ENCODE assay signal across 26 mouse cellular contexts in the genomic region with DNA sequence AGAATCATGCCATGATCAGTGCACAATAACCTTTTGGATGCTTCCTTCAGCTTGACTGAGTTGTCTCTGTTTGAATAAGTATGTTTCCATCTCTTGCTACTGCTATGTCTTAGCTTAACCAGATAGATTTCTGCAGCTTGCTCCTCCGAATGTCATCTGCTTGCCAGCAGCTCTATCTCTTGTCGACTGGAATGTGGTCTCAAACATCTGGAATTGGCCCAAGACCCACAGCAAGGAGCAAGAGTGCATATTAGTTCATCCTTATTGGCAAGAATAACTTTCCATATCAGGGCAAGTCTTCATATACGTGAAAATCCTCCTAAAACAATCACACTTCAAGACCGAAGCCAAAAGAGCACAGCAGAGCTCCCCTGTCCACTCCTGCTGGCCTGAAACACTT. TPM values are rescaled to one million over a fixed set of nuclear protein-coding genes. Genes with fewer than 3 reads are reported as not detected.
DNase-seq lines count a peak whose midpoint lies in the region; ATAC-seq and TF ChIP-seq lines count a peak whose summit lies in the region.
"Had no signal": no experiment of that assay in that cellular context is flagged by ENCODE, and none has a peak within 500 bp of the region (broad histone marks: within the 10 kb centered on the region; RNA-seq: fewer than 3 reads in every experiment).

No protein-coding gene starts in this region.

- H3K4me2 ChIP-seq in heart, embryonic 15.5 days, result no peak overlapping the region
- no peak overlapping the region for H3K4me2 ChIP-seq in heart, embryonic 11.5 days
- H3K4me2 ChIP-seq in liver, embryonic 12.5 days, result no peak overlapping the region
- H3K4me2 ChIP-seq in stomach, embryonic 15.5 days, result no peak overlapping the region
- no peak overlapping the region for H3K4me2 ChIP-seq in stomach, postnatal 0 days (replicated peaks; ENCODE audit: low read depth)
- H3K4me2 ChIP-seq: embryonic facial prominence, embryonic 15.5 days; forebrain, embryonic 12.5 days; limb, embryonic 13.5 days; midbrain, embryonic 11.5 days had no signal

- TF ChIP-seq CTCF in liver, adult 2 months (IDR thresholded peaks at IDR 0.05; ENCODE audit: low read depth, low read length), result no peak
- no peak for TF ChIP-seq CTCF in stomach, postnatal 0 days (IDR thresholded peaks at IDR 0.05; ENCODE audit: low read depth)

- no peak overlapping the region for H3K4me3 ChIP-seq in heart, embryonic 15.5 days
- no peak overlapping the region for H3K4me3 ChIP-seq in heart, embryonic 11.5 days (ENCODE audit: low read depth, low read length)
- H3K4me3 ChIP-seq in liver, adult 2 months (ENCODE audit: insufficient read depth, low read depth, low read length), result no peak overlapping the region
- H3K4me3 ChIP-seq in liver, embryonic 12.5 days, result no peak overlapping the region
- no peak overlapping the region for H3K4me3 ChIP-seq in stomach, embryonic 15.5 days (replicated peaks)
- H3K4me3 ChIP-seq in stomach, postnatal 0 days (ENCODE audit: low read depth, low read length), result no peak overlapping the region
- H3K4me3 ChIP-seq: embryonic facial prominence, embryonic 15.5 days; forebrain, embryonic 12.5 days; left cerebral cortex, adult 2 months; limb, embryonic 13.5 days had no signal

- H3K79me2 ChIP-seq in liver, adult 2 months (ENCODE audit: control insufficient read depth, insufficient read depth, low read length), result no peaks in the 10 kb centered on the region

- H3K9ac ChIP-seq in heart, embryonic 15.5 days, result no peak overlapping the region
- no peak overlapping the region for H3K9ac ChIP-seq in heart, embryonic 11.5 days (ENCODE audit: low read depth, low read length)
- H3K9ac ChIP-seq in liver, adult 2 months (ENCODE audit: low read depth, low read length), result no peak overlapping the region
- H3K9ac ChIP-seq in liver, embryonic 12.5 days, result no peak overlapping the region
- H3K9ac ChIP-seq in stomach, embryonic 15.5 days, result no peak overlapping the region
- no peak overlapping the region for H3K9ac ChIP-seq in stomach, postnatal 0 days (ENCODE audit: low read length)
- H3K9ac ChIP-seq: embryonic facial prominence, embryonic 15.5 days; forebrain, embryonic 12.5 days; forebrain, postnatal 0 days; limb, embryonic 13.5 days; liver, embryonic 14.5 days had no signal

- no peaks in the 10 kb centered on the region for H3K9me3 ChIP-seq in heart, embryonic 15.5 days (replicated peaks)
- H3K9me3 ChIP-seq in heart, embryonic 11.5 days (replicated peaks; ENCODE audit: control insufficient read depth, low read length), result no peaks in the 10 kb centered on the region
- no peaks in the 10 kb centered on the region for H3K9me3 ChIP-seq in liver, embryonic 12.5 days (replicated peaks)
- no peaks in the 10 kb centered on the region for H3K9me3 ChIP-seq in stomach, embryonic 15.5 days
- no peaks in the 10 kb centered on the region for H3K9me3 ChIP-seq in stomach, postnatal 0 days (ENCODE audit: control insufficient read depth, low read length)
- H3K9me3 ChIP-seq: embryonic facial prominence, embryonic 15.5 days; forebrain, embryonic 12.5 days; limb, embryonic 13.5 days had no signal

- H3K36me3 ChIP-seq in heart, embryonic 15.5 days, result no peaks in the 10 kb centered on the region
- no peaks in the 10 kb centered on the region for H3K36me3 ChIP-seq in heart, embryonic 11.5 days (ENCODE audit: control insufficient read depth, insufficient read depth, low read length)
- no peaks in the 10 kb centered on the region for H3K36me3 ChIP-seq in liver, adult 2 months (ENCODE audit: control insufficient read depth, insufficient read depth, low read length)
- no peaks in the 10 kb centered on the region for H3K36me3 ChIP-seq in liver, embryonic 12.5 days
- no peaks in the 10 kb centered on the region for H3K36me3 ChIP-seq in stomach, embryonic 15.5 days
- no peaks in the 10 kb centered on the region for H3K36me3 ChIP-seq in stomach, postnatal 0 days (ENCODE audit: control insufficient read depth, insufficient read depth, low read length)
- H3K36me3 ChIP-seq: embryonic facial prominence, embryonic 15.5 days; forebrain, embryonic 12.5 days; limb, embryonic 13.5 days had no signal

- peak; percentile 39; the same call in 1 of the 2 replicates for ATAC-seq in heart, embryonic 15.5 days (replicated peaks; ENCODE audit: insufficient number of reproducible peaks, insufficient read depth, low FRiP score, low read depth)
- ATAC-seq in heart, embryonic 11.5 days (replicated peaks; ENCODE audit: insufficient number of reproducible peaks, low FRiP score, low TSS enrichment), result no peak
- ATAC-seq in liver, embryonic 12.5 days, result no peak
- ATAC-seq in stomach, embryonic 15.5 days (ENCODE audit: insufficient read depth, low FRiP score, low read depth), result no peak
- ATAC-seq in stomach, postnatal 0 days (ENCODE audit: low FRiP score, low TSS enrichment), result no peak
- ATAC-seq: CD4-positive, CD25-positive, alpha-beta regulatory T cell, adult 4 months; forebrain, postnatal 0 days; hindbrain, embryonic 16.5 days; midbrain, embryonic 16.5 days had no signal

- H3K27ac ChIP-seq in heart, embryonic 15.5 days, result peak overlapping the region; percentile 28; the same call in 1 of the 2 replicates
- H3K27ac ChIP-seq in heart, embryonic 11.5 days (ENCODE audit: low read depth, low read length), result no peak overlapping the region
- H3K27ac ChIP-seq in liver, adult 2 months (replicated peaks; ENCODE audit: insufficient read depth, low read depth, low read length), result no peak overlapping the region
- no peak overlapping the region for H3K27ac ChIP-seq in liver, embryonic 12.5 days
- 0 out of 2 replicates have a peak overlapping the region, but pooled peaks have one; percentile 31 for H3K27ac ChIP-seq in stomach, embryonic 15.5 days
- H3K27ac ChIP-seq in stomach, postnatal 0 days (replicated peaks), result no peak overlapping the region
- H3K27ac ChIP-seq: embryonic facial prominence, embryonic 15.5 days; forebrain, embryonic 12.5 days; left cerebral cortex, adult 2 months; limb, embryonic 13.5 days; liver, embryonic 14.5 days had no signal

- WGBS in heart, embryonic 15.5 days, result 43% methylated on average over 4 of the region's 4 CpGs
- 64% methylated on average over 4 of the region's 4 CpGs for WGBS in heart, embryonic 11.5 days (ENCODE audit: insufficient replicate concordance)
- 73% methylated on average over 4 of the region's 4 CpGs for WGBS in liver, adult 2 months
- WGBS in liver, embryonic 12.5 days (ENCODE audit: insufficient replicate concordance), result 64% methylated on average over 4 of the region's 4 CpGs
- 53% methylated on average over 4 of the region's 4 CpGs for WGBS in stomach, embryonic 15.5 days
- WGBS in stomach, postnatal 0 days, result 49% methylated on average over 4 of the region's 4 CpGs

- TF ChIP-seq POLR2A in liver, adult 2 months (IDR thresholded peaks at IDR 0.05; ENCODE audit: extremely low read depth, insufficient read depth, low read length), result no peak

- no peak for TF ChIP-seq EP300 in stomach, postnatal 0 days (optimal IDR thresholded peaks at IDR 0.05)

- DNase-seq in liver, adult 2 months (ENCODE audit: extremely low read depth, low read depth, low spot score), result peak; percentile 7
- DNase-seq in stomach, postnatal 0 days (ENCODE audit: low spot score), result no peak
- DNase-seq in embryo, embryonic 10 days (ENCODE audit: low spot score), result no peak
- DNase-seq: adrenal gland, postnatal 25 days; cerebellum, adult 11-12 months; cerebellum, adult 9-11 months; forebrain, postnatal 0 days; heart, postnatal 10 days; kidney, postnatal 25 days; lung, postnatal 10 days; right cerebral cortex, postnatal 25 days; thymus, adult 2 months; thymus, postnatal 4 days had no signal

- H3K27me3 ChIP-seq in heart, embryonic 15.5 days, result no peaks in the 10 kb centered on the region
- H3K27me3 ChIP-seq in heart, embryonic 11.5 days (ENCODE audit: control insufficient read depth, insufficient read depth, low read length), result no peaks in the 10 kb centered on the region
- H3K27me3 ChIP-seq in liver, adult 2 months (ENCODE audit: control insufficient read depth, insufficient read depth, low read length), result no peaks in the 10 kb centered on the region
- H3K27me3 ChIP-seq in liver, embryonic 12.5 days (replicated peaks), result peaks cover 18% of the 10 kb centered on the region
- no peaks in the 10 kb centered on the region for H3K27me3 ChIP-seq in stomach, embryonic 15.5 days (replicated peaks)
- H3K27me3 ChIP-seq in stomach, postnatal 0 days (ENCODE audit: control insufficient read depth, insufficient read depth, low read length), result no peaks in the 10 kb centered on the region
- H3K27me3 ChIP-seq: embryonic facial prominence, embryonic 15.5 days; forebrain, embryonic 12.5 days had no signal

- H3K4me1 ChIP-seq in heart, embryonic 15.5 days (replicated peaks), result peaks cover 3% of the 10 kb centered on the region; the same call in 1 of the 2 replicates
- no peaks in the 10 kb centered on the region for H3K4me1 ChIP-seq in heart, embryonic 11.5 days (ENCODE audit: control insufficient read depth, insufficient read depth, low read length)
- H3K4me1 ChIP-seq in liver, adult 2 months (ENCODE audit: control insufficient read depth, insufficient read depth, low read length), result no peaks in the 10 kb centered on the region
- H3K4me1 ChIP-seq in liver, embryonic 12.5 days, result 0 out of 2 replicates have a peak, but pooled peaks cover 5% of the 10 kb centered on the region
- peaks cover 6% of the 10 kb centered on the region; the same call in 1 of the 2 replicates for H3K4me1 ChIP-seq in stomach, embryonic 15.5 days
- H3K4me1 ChIP-seq in stomach, postnatal 0 days (replicated peaks; ENCODE audit: control insufficient read depth, insufficient read depth), result no peaks in the 10 kb centered on the region

RNA-seq across cellular contexts. Expression of gene Dync1i2, which starts 14.6 kb away (rescaled TPM):
- polyA plus RNA-seq in heart, embryonic 15.5 days (2015; fragmentation: Nextera tagmentation; extraction: Ambion mirVana), result 56.7 and 64.0 TPM in 2 replicates
- polyA plus RNA-seq in heart, embryonic 11.5 days (2014; fragmentation: Nextera tagmentation; extraction: Ambion mirVana), result 78.5 and 105 TPM in 2 replicates
- 23.0 TPM in 2 replicates for total RNA-seq in liver, adult 2 months (2014; rRNA removed)
- polyA plus RNA-seq in liver, adult 2 months (2012; rRNA removed), result 9.1 and 10.5 TPM in 2 replicates
- 42.0 and 43.0 TPM in 2 replicates for polyA plus RNA-seq in liver, embryonic 12.5 days (2016; fragmentation: Nextera tagmentation; extraction: Ambion mirVana)
- polyA plus RNA-seq in stomach, embryonic 15.5 days (2015; fragmentation: Nextera tagmentation; extraction: Ambion mirVana), result 78.1 and 80.5 TPM in 2 replicates
- 55.5 and 59.2 TPM in 2 replicates for polyA plus RNA-seq in stomach, postnatal 0 days (2015; fragmentation: Nextera tagmentation; extraction: Ambion mirVana)

Comparison
In these comparisons a context has a peak if more than half of its experiments do, and no peak if none do; other contexts are left out.
1. H3K27ac ChIP-seq: peak in heart, embryonic 15.5 days (single experiment) and stomach, embryonic 15.5 days (single experiment); none in heart, embryonic 11.5 days (single experiment), liver, adult 2 months (single experiment), liver, embryonic 12.5 days (single experiment) and stomach, postnatal 0 days (single experiment).